Mouse (Mus musculus) embryonic facial prominence, embryonic 12.5 days (tissue): ENCODE data around the gene Bcas3. TPM values are rescaled to one million over a fixed set of nuclear protein-coding genes. Genes with fewer than 3 reads are reported as not detected.

Experiments used
- ATAC-seq: fragments of 200-750 bp; cut with Nextera tagmentation; 2 replicates; pipeline ENCODE4 v1.8.0; 2017; ENCODE audit not compliant: insufficient number of reproducible peaks, insufficient read depth, low FRiP score, low TSS enrichment
- H3K27ac ChIP-seq: fragments of 300-500 bp; sonication (generic); 2 replicates; pipeline ENCODE4 v1.5.1; 2016; ENCODE audit warnings: mild to moderate bottlenecking
- H3K27me3 ChIP-seq: fragments of 300-500 bp; sonication (generic); 2 replicates; pipeline ENCODE4 v1.6.1; 2016; ENCODE audit warnings: mild to moderate bottlenecking, moderate library complexity
- H3K36me3 ChIP-seq: fragments of 300-500 bp; sonication (generic); 2 replicates; pipeline ENCODE4 v1.6.1; 2016; ENCODE audit warnings: mild to moderate bottlenecking
- H3K4me1 ChIP-seq: fragments of 300-500 bp; sonication (generic); 2 replicates; pipeline ENCODE4 v1.6.1; 2016
- H3K4me2 ChIP-seq: fragments of 300-500 bp; sonication (generic); replicated peaks from 2 replicates; pipeline ENCODE4 v1.6.1; 2016; ENCODE audit warnings: mild to moderate bottlenecking, moderate library complexity
- H3K4me3 ChIP-seq: fragments of 300-500 bp; sonication (generic); 2 replicates; pipeline ENCODE4 v1.5.1; 2016; ENCODE audit warnings: mild to moderate bottlenecking
- H3K9ac ChIP-seq: fragments of 300-500 bp; sonication (generic); 2 replicates; pipeline ENCODE4 v1.6.1; 2016; ENCODE audit warnings: mild to moderate bottlenecking, moderate library complexity
- H3K9me3 ChIP-seq: fragments of 300-500 bp; sonication (generic); 2 replicates; pipeline ENCODE4 v1.6.1; 2016; ENCODE audit warnings: mild to moderate bottlenecking, moderate library complexity
- WGBS: fragments of 180-500 bp; shearing (Covaris S2); methylation state at CpG from one replicate; pipeline ENCODE4 v1.1.7; 2016; 5-methylcytosine and 5-hydroxymethylcytosine counted together
- polyA plus RNA-seq: library from polyadenylated mRNA; unstranded; fragments of >200 nt; fragmentation: Nextera tagmentation; extraction: Ambion mirVana; gene quantifications from 2 replicates; pipeline ENCODE4 v1.2.1, GENCODE M21; 2016

Bcas3 gene
- polyA plus RNA-seq, 1 experiment from 2014 or later: 28.7 TPM

DNA sequence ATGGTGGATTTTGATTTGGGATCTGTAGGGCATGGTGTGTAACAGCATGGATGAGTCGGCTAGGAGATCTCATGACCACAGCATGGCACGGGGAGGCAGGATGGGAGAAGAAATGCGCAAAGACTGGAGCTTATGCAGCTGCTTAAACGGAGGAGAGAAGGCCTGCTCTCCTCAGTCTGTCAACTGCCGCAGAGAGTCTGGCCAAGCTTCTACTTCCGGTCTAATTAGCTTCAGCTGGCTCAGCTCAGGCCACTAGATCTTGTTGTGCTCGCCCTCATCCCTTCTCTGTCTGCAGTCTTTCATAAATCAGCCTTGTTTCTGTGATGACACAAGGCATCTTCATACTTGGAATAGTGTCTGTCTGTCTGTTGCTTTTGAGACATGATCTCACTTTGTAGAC, 393.4 kb downstream of the Bcas3 start:
- Histone ChIP-seq H3K4me2 (no peak overlapping the region), H3K9ac (no peak overlapping the region), H3K4me3 (no peak overlapping the region), H3K27me3 (no peaks in the 10 kb centered on the region), H3K36me3 (no peaks in the 10 kb centered on the region), H3K27ac (no peak overlapping the region), H3K4me1 (peaks cover 23% of the 10 kb centered on the region), H3K9me3 (no peaks in the 10 kb centered on the region)
- ATAC-seq: no peak
- WGBS: 48% methylated on average over 7 of the region's 7 CpGs

DNA sequence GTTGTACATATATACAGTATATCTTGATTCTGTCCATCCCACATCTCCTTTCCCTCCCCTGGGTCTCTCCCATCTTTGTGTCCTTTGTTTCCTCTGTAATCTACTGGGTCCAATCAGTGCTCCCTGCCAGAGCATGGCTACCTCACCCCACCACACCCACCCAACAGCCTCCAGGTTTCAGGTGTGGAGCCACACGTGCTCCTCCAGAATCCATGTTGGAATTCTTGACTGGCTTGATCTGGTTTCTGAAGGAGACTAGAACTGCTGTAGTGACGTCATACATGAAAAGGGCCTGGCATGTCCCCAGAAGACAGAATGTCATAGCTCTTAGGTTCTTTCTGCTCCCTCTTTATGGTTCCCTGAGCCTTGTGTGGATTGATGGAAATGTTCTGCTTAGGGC, 395.9 kb downstream of the Bcas3 start:
- Histone ChIP-seq H3K4me1 (peaks cover 18% of the 10 kb centered on the region), H3K4me3 (no peak overlapping the region), H3K9me3 (no peaks in the 10 kb centered on the region), H3K4me2 (no peak overlapping the region), H3K9ac (no peak overlapping the region), H3K36me3 (no peaks in the 10 kb centered on the region), H3K27me3 (no peaks in the 10 kb centered on the region), H3K27ac (no peak overlapping the region)
- WGBS: 80% methylated on average over 2 of the region's 2 CpGs
- no peak for ATAC-seq

DNA sequence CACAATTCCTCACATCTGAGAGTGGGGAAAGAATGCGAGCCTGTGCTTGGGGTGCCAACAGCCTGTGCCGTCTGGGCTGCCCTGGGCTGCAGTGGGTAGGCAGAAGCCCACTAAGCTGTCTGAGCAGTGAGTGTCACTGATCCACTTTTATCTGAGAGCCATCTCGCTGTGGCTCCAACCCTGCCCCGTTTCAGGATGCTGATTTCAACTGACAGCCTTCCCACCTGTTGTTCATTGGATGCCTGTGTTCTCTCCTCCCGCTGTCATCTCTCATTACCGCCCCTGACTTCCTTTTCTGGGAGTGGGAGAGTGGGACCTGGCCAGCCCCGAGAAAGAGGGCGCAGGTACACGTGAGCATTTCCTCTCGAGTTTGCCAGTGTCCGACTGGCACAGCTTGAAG, 398.2 kb downstream of the Bcas3 start:
- ATAC-seq: peak; percentile 15; the same call in 1 of the 2 replicates
- 38% methylated on average over 11 of the region's 11 CpGs for whole genome bisulfite sequencing
- H3K4me3 ChIP-seq: no peak overlapping the region
- H3K36me3 ChIP-seq: no peaks in the 10 kb centered on the region
- peaks cover 15% of the 10 kb centered on the region for H3K4me1 ChIP-seq
- no peak overlapping the region for H3K9ac ChIP-seq
- H3K27ac ChIP-seq: no peak overlapping the region
- no peaks in the 10 kb centered on the region for H3K27me3 ChIP-seq
- H3K4me2 ChIP-seq: no peak overlapping the region
- no peaks in the 10 kb centered on the region for H3K9me3 ChIP-seq

DNA sequence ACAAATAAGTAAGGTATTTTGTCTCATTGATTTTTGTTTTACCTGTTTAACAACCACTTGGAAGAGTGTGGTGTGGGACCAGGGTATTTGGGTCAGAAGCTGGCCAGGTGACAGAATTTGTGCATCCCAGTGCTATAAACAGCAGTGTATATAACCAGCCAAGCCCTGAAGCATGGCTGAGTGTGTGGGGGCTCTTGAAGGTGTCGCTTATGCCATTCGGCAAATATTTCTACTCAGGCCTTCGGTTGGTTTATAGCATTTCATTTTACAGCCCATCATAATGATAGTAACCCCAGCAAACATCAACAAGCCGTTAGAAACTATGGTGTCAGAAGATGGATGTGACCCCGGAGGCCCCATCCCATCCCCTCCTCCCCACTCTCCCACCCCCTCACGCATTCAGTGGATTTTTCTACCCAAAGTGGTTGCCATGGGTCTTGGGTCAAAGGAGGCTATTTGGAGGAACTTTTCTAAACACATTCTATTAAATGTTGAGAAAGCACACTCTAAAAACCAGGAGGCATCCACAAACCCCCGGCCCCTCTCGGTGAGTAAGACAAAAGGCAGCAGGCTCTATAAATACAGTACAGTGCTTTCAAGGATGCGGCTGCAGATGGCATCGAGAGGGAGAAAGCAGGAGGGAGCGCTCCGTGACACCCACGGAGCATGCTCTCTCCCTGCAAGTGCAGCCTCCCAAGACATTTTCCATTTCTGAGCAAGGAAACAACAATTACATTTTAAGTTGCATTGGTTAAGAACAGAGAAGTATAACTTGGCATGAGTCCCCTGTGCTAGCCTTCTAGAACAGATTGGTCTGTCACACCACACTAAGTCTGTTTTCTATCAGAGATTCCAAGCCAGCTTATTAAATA, 401.9 kb downstream of the Bcas3 start:
- no peak for ATAC-seq

DNA sequence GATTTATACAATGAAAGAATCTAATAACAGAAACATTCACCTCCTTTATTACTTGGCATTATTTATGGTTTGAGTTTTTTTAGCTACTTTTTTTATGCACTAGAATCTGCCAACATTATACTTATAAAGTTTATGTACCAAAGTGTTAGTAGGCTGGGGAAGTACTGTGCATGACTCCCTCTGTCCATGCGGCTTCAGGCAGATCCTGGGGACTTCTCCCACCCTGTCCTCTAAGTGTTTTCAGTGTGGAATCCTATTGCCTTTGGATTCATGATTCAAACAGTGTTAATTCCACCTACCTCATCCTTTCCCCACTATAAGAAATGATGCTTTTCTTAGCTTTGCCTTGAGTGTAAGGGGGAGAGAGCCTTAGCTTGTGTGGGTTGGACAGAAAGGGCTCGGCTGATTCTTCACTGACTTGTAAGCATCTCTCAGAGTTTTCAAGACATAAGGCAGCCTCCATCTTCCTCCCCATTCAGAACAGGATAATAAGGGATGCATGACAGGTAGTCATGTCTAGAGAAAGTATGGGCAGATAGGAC, 402.6 kb downstream of the Bcas3 start:
- WGBS: 81% methylated on average over 2 of the region's 2 CpGs
- no peak overlapping the region for H3K4me3 ChIP-seq
- H3K4me2 ChIP-seq: no peak overlapping the region
- peaks cover 22% of the 10 kb centered on the region for H3K4me1 ChIP-seq
- H3K9ac ChIP-seq: no peak overlapping the region
- no peak overlapping the region for H3K27ac ChIP-seq
- H3K27me3 ChIP-seq: 0 out of 2 replicates have a peak, but pooled peaks cover 3% of the 10 kb centered on the region
- H3K9me3 ChIP-seq: no peaks in the 10 kb centered on the region
- no peaks in the 10 kb centered on the region for H3K36me3 ChIP-seq
- ATAC-seq: no peak

More for the DNA sequence above, 401.9 kb downstream of the Bcas3 start:
- Histone ChIP-seq H3K9ac (no peak overlapping the region), H3K36me3 (no peaks in the 10 kb centered on the region), H3K27ac (0 out of 2 replicates have a peak overlapping the region, but pooled peaks have one; percentile 7), H3K27me3 (0 out of 2 replicates have a peak, but pooled peaks cover 3% of the 10 kb centered on the region), H3K4me3 (no peak overlapping the region), H3K4me1 (peaks cover 17% of the 10 kb centered on the region), H3K4me2 (no peak overlapping the region), H3K9me3 (no peaks in the 10 kb centered on the region)
- WGBS: 83% methylated on average over 13 of the region's 13 CpGs

DNA sequence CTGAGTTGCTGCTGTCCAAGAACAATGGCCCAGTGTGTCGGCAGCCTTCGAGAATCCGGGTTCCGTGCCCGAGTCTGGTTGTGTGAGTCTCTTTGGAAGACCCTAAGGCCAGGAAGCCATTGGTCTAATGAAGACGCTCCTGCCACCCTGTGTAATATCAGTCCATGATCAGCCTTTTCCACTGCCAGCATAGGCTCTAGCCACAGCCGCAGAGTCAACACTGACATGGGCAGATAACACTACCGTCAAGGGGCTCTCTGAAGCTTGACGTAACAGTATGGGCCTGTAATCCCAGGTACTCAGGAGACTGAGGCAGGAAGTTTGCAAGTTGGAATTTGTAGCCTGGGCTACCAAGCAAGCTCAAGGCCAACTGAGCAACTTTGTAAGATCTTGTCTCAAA, 405.9 kb downstream of the Bcas3 start:
- H3K27ac ChIP-seq: no peak overlapping the region

DNA sequence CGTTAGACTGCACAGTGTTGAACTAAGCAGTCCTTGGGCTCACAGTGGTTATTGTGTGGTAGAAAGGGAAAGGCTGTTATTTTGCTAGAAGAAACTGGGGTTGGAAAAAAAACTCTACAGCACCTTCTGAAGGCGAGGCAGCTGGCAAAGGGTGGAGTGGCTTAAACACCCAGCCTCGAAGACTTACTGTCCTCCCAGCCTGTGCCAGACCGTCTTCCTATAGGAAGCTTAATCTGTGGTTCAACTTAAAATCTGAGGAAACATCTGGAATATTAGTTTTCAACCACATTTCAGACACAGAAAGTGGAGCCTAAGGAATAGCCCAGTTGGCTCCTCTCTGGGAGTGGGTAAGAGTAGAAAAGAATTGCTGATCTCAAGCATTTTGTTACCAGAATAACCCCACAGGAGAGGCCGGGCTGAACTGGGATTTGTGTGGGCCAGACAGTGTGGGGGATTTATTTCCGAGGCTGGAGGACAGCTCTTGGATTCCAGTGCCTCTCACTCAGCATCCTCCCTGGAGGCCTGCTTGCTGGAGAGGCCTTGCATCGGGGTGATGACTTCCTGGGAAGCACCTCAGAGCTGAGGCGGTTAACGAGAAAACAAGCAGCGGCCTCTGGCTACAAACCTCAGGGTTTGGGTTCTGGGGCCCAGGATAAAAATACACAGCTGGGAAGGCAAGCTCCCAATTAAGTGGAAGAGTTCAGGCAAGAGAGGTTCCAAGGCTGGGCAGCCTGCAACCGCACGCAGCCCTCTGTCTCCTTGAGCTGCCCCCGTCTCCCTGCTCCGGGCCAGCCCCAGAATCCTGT, 406.9 kb downstream of the Bcas3 start:
- Histone ChIP-seq H3K9me3 (no peaks in the 10 kb centered on the region), H3K4me2 (no peak overlapping the region), H3K36me3 (no peaks in the 10 kb centered on the region), H3K4me1 (peaks cover 27% of the 10 kb centered on the region), H3K4me3 (no peak overlapping the region), H3K27ac (peak overlapping the region; percentile 58), H3K27me3 (0 out of 2 replicates have a peak, but pooled peaks cover 3% of the 10 kb centered on the region), H3K9ac (no peak overlapping the region)
- no peak for ATAC-seq
- 40% methylated on average over 14 of the region's 14 CpGs for WGBS

More for the DNA sequence above, 405.9 kb downstream of the Bcas3 start:
- no peak overlapping the region for H3K4me2 ChIP-seq
- no peaks in the 10 kb centered on the region for H3K9me3 ChIP-seq
- 51% methylated on average over 9 of the region's 9 CpGs for WGBS
- H3K4me1 ChIP-seq: peaks cover 27% of the 10 kb centered on the region
- no peak overlapping the region for H3K9ac ChIP-seq
- H3K36me3 ChIP-seq: no peaks in the 10 kb centered on the region
- no peak for ATAC-seq
- 0 out of 2 replicates have a peak, but pooled peaks cover 3% of the 10 kb centered on the region for H3K27me3 ChIP-seq
- H3K4me3 ChIP-seq: no peak overlapping the region

DNA sequence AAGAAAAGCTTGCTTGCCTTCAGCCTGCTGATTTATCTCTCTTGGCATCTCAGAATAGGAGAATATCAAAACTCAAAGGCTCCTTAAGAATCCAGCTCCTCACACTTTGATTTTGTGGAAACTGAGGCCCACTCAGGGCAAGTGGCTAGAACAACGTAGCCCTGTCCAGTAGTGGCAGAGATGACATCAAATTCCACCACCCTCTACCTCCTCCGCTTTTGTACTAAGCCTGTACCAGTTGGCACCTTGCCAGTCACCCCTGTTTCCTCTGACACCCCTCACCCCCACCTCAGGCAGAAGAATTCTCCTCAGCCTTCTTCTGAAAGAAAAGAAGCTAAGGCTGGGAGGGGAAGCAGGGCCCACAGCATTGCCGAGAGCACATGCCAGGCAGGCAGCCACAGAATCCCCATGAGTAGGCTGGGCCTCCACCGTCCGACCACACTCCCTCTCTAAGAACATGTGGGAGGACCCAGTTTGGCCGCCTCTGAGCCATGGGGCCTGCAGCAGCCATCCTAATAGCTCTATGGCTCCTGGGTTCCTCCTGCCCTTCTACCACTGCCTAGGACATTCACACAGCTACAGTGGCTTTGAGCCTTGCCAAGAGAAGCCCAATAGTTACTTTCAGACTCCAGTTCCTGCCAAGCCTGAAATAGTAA, 407.6 kb downstream of the Bcas3 start:
- no peaks in the 10 kb centered on the region for H3K9me3 ChIP-seq
- no peak overlapping the region for H3K9ac ChIP-seq
- peak overlapping the region; percentile 58 for H3K27ac ChIP-seq
- H3K4me2 ChIP-seq: no peak overlapping the region
- H3K27me3 ChIP-seq: 0 out of 2 replicates have a peak, but pooled peaks cover 3% of the 10 kb centered on the region
- H3K4me3 ChIP-seq: no peak overlapping the region
- peak; percentile 59; the same call in 1 of the 2 replicates for ATAC-seq
- WGBS: 22% methylated on average over 6 of the region's 6 CpGs
- H3K36me3 ChIP-seq: no peaks in the 10 kb centered on the region
- peaks cover 29% of the 10 kb centered on the region for H3K4me1 ChIP-seq

DNA sequence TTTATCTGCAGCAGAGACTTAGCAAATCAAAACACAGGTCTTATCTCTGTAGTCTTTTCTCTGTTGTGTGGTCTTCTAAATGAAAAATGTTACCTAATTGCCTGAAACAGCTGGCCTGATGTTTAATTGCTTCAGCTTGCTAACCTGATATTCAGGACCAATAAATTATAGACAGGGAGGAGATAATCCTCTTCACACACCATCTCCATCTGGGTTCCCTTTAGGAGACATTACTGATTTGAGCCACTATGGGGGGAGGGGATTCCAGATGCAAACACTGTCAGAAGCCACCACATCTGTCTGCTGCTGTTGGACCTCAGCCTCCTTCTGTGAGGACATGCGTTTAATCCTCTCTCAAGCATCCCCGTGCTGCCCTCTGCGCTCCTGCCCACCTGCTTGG, 408.2 kb downstream of the Bcas3 start:
- no peak for ATAC-seq
- H3K9ac ChIP-seq: no peak overlapping the region
- peak overlapping the region; percentile 58; the same call in 1 of the 2 replicates for H3K27ac ChIP-seq
- no peak overlapping the region for H3K4me3 ChIP-seq
- no peaks in the 10 kb centered on the region for H3K9me3 ChIP-seq
- no peaks in the 10 kb centered on the region for H3K36me3 ChIP-seq
- H3K4me2 ChIP-seq: no peak overlapping the region
- peaks cover 34% of the 10 kb centered on the region for H3K4me1 ChIP-seq
- 0 out of 2 replicates have a peak, but pooled peaks cover 3% of the 10 kb centered on the region for H3K27me3 ChIP-seq
- 83% methylated on average over 3 of the region's 3 CpGs for WGBS

DNA sequence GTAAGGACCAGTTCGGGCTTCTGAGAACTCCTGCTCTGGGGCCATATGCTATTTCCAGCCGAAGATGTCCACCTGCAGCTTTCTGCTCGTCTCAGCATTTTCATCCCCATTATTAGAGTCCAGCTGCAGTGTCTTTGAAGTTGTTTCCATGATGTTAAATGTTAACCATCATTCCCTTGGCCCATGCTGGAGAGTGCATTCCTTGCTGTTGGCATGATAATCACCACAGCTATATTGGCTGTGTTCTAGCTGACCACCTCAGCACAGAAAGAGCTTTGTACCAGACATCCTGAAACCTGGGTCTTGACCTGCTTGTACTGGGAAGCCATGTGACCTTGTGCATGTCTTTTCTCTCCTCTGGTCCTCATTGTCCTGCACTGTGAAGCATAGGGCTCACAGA, 410.7 kb downstream of the Bcas3 start:
- Histone ChIP-seq H3K4me1 (peaks cover 40% of the 10 kb centered on the region), H3K4me3 (no peak overlapping the region), H3K27me3 (no peaks in the 10 kb centered on the region), H3K9me3 (no peaks in the 10 kb centered on the region), H3K36me3 (no peaks in the 10 kb centered on the region), H3K4me2 (no peak overlapping the region), H3K9ac (no peak overlapping the region), H3K27ac (no peak overlapping the region)
- WGBS: 78% methylated on average over 3 of the region's 3 CpGs
- ATAC-seq: no peak

DNA sequence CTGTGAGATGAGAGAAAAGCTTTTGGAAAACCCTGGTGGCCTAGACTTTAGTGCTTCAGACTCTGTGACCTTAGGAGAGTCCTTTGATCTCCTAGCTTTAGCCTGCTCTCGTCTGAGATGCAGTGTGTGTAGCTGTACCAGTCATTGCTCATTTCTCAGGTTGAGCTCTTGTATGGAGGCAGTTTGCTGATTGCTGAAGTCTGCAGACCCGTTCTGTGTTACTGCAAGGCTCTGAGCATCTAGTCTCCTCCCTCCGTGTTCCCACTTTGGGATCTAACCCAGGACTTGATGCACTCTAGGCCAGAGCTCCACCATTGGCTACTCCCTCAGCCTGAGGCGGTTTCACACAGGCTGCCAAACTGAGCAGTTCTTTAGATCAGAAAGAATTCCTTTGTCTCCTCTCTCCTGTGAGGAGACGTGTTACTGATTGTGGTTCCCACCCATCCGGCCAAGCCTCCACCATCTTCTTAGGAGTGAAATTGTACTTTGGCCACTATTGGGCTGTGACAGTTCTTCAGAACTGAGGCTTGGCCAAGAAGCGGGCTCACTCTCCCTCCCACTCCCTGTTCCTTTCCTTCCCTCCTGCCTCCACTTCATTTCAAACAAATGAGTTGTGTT, 413.2 kb downstream of the Bcas3 start:
- Histone ChIP-seq H3K27ac (peak overlapping the region; percentile 4; the same call in 1 of the 2 replicates), H3K27me3 (peaks cover 3% of the 10 kb centered on the region; the same call in 1 of the 2 replicates), H3K4me1 (peaks cover 21% of the 10 kb centered on the region), H3K9ac (no peak overlapping the region), H3K4me3 (no peak overlapping the region), H3K4me2 (no peak overlapping the region), H3K9me3 (no peaks in the 10 kb centered on the region), H3K36me3 (no peaks in the 10 kb centered on the region)
- WGBS: 25% methylated on average over 7 of the region's 7 CpGs
- ATAC-seq: no peak
